18 mouse cellular contexts compared by ENCODE assay signal in the genomic region with DNA sequence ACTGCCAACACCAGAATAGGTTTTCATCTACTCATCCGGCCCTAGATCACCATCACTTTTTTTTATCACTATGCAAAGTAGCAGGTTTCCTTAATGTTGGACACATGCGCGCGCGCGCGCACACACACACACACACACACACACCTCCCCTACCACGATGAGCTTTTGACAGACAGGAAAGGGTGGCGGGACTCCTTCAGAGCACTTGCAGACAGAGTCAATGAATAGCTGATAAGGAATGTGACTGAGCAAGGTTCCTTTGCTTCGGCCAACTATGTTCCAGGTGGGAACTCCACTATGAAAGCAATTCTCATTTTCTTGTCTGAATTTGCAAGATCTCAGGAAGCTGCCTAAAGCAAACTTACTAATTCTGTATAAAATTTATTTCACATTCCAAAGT. TPM values are rescaled to one million over a fixed set of nuclear protein-coding genes. Genes with fewer than 3 reads are reported as not detected.
DNase-seq lines count a peak whose midpoint lies in the region; ATAC-seq lines count a peak whose summit lies in the region.
"Had no signal": no experiment of that assay in that cellular context is flagged by ENCODE, and none has a peak within 500 bp of the region (broad histone marks: within the 10 kb centered on the region; RNA-seq: fewer than 3 reads in every experiment).

No protein-coding gene starts in this region.

- H3K27me3 ChIP-seq in liver, embryonic 12.5 days (replicated peaks): no peaks in the 10 kb centered on the region
- H3K27me3 ChIP-seq: CH12.LX; hindbrain, embryonic 12.5 days; midbrain, embryonic 12.5 days had no signal

- ATAC-seq in liver, embryonic 12.5 days: no peak
- ATAC-seq: forebrain, embryonic 14.5 days; inflammation-experienced regulatory T-cells, adult 6 months; liver, postnatal 0 days had no signal

- peaks cover 12% of the 10 kb centered on the region; the same call in 1 of the 2 replicates for H3K4me1 ChIP-seq in liver, embryonic 12.5 days
- H3K4me1 ChIP-seq: hindbrain, embryonic 12.5 days; midbrain, embryonic 12.5 days had no signal

- no peak overlapping the region for H3K27ac ChIP-seq in liver, embryonic 12.5 days
- H3K27ac ChIP-seq: hindbrain, embryonic 12.5 days; midbrain, embryonic 12.5 days had no signal

- no peak overlapping the region for H3K4me3 ChIP-seq in liver, embryonic 12.5 days
- H3K4me3 ChIP-seq: hindbrain, embryonic 12.5 days; midbrain, embryonic 12.5 days had no signal

- H3K36me3 ChIP-seq in liver, embryonic 12.5 days: no peaks in the 10 kb centered on the region
- H3K36me3 ChIP-seq: hindbrain, embryonic 12.5 days; midbrain, embryonic 12.5 days had no signal

- DNase-seq in liver: peak; percentile 25
- DNase-seq in ZHBTc4 (ENCODE audit: low read depth, low spot score): peak; percentile 17
- DNase-seq in lung, postnatal 10 days: peak; percentile 33
- DNase-seq in yolk sac, embryonic 10.5 days (ENCODE audit: low spot score): peak; percentile 66
- no peak for DNase-seq in layer of hippocampus, adult 9-10 months (ENCODE audit: low spot score)
- DNase-seq in thymus, adult 18-20 months: no peak
- DNase-seq: adrenal gland, postnatal 10 days; cerebellum, adult 11 months; cerebellum, postnatal 25 days; gastrocnemius, postnatal 25 days; layer of hippocampus, adult 9-11 months; liver, postnatal 0 days had no signal

- H3K9me3 ChIP-seq in liver, embryonic 12.5 days (replicated peaks): no peaks in the 10 kb centered on the region
- H3K9me3 ChIP-seq: hindbrain, embryonic 12.5 days; midbrain, embryonic 12.5 days had no signal

- WGBS in liver, embryonic 12.5 days (ENCODE audit: insufficient replicate concordance): 52% methylated on average over 10 of the region's 10 CpGs

- H3K9ac ChIP-seq in liver, embryonic 12.5 days: no peak overlapping the region
- H3K9ac ChIP-seq: hindbrain, embryonic 12.5 days; liver, postnatal 0 days; midbrain, embryonic 12.5 days had no signal

- H3K4me2 ChIP-seq in liver, embryonic 12.5 days: no peak overlapping the region
- H3K4me2 ChIP-seq: hindbrain, embryonic 12.5 days; midbrain, embryonic 12.5 days had no signal

RNA-seq across cellular contexts. Expression of gene Mrtfa, which starts 22.7 kb away (rescaled TPM):
- 8.0 and 8.7 TPM in 2 replicates for polyA plus RNA-seq in liver, embryonic 12.5 days (2016; fragmentation: Nextera tagmentation; extraction: Ambion mirVana)

Comparison
In these comparisons a context has a peak if more than half of its experiments do, and no peak if none do; other contexts are left out.
1. DNase-seq: peak in liver (single experiment), ZHBTc4 (single experiment), lung, postnatal 10 days (single experiment) and yolk sac, embryonic 10.5 days (single experiment); none in layer of hippocampus, adult 9-10 months (single experiment) and thymus, adult 18-20 months (0 of 2).